8 mouse cellular contexts compared by ENCODE assay signal in genomic region chr1:88277098-88277817, GRCm38 (mm10). TPM values are rescaled to one million over a fixed set of nuclear protein-coding genes. Genes with fewer than 3 reads are reported as not detected.
DNase-seq lines count a peak whose midpoint lies in the region; ATAC-seq lines count a peak whose summit lies in the region.

TSS of gene Hjurp (minus strand) at chr1:88277633.
TSS of gene Trpm8 (plus strand) at chr1:88277661.

- no peaks in the 10 kb centered on the region for H3K9me3 ChIP-seq in intestine, embryonic 14.5 days (ENCODE audit: control insufficient read depth, low read length)

- peak within 1 kb of the TSS; percentile 49 for H3K4me2 ChIP-seq in intestine, embryonic 14.5 days (ENCODE audit: low read length)

- peak; percentile 89 for ATAC-seq in intestine, embryonic 14.5 days (replicated peaks; ENCODE audit: low FRiP score, low TSS enrichment, low read depth)

- H3K4me3 ChIP-seq in intestine, embryonic 14.5 days (ENCODE audit: low read depth, low read length): peak within 1 kb of the TSS; percentile 59

- peaks cover 24% of the 10 kb centered on the region for H3K4me1 ChIP-seq in intestine, embryonic 14.5 days (replicated peaks; ENCODE audit: control insufficient read depth, insufficient read depth, low read length)

- intact Hi-C loops in left cerebral cortex, postnatal 14 days (cut with DNase I): no loop called here

- peaks cover 37% of the 10 kb centered on the region for H3K36me3 ChIP-seq in intestine, embryonic 14.5 days (ENCODE audit: control insufficient read depth, insufficient read depth, low read length)

- H3K9ac ChIP-seq in intestine, embryonic 14.5 days (ENCODE audit: low read length): peak within 1 kb of the TSS; percentile 71

- peak within 1 kb of the TSS; percentile 79 for H3K27ac ChIP-seq in intestine, embryonic 14.5 days (ENCODE audit: low read depth)

- DNase-seq in adrenal gland, adult 18-20 months (ENCODE audit: low spot score in 2 of 2): peak; percentile 100
- peak; percentile 100 for DNase-seq in embryo, embryonic 11 days
- peak; percentile 100 for DNase-seq in gastrocnemius, postnatal 25 days
- peak; percentile 100 for DNase-seq in intestine, embryonic 14.5 days (ENCODE audit: low spot score)
- peak; percentile 100 for DNase-seq in left cerebral cortex, postnatal 14 days (ENCODE audit: low spot score in 2 of 2)
- DNase-seq in mesoderm, embryonic 11.5 days (ENCODE audit: low read depth, low spot score): peak; percentile 100
- peak; percentile 100 for DNase-seq in right cerebral cortex, postnatal 36 days (ENCODE audit: low spot score in 2 of 2)
- peak; percentile 100 for DNase-seq in yolk sac, embryonic 10.5 days (ENCODE audit: low spot score)

- no peaks in the 10 kb centered on the region for H3K27me3 ChIP-seq in intestine, embryonic 14.5 days (replicated peaks; ENCODE audit: control insufficient read depth, insufficient read depth, low read length)

- under 1% methylated on average over 50 of the region's 50 CpGs for WGBS in intestine, embryonic 14.5 days

RNA-seq across cellular contexts. Expression of gene Hjurp, which starts in this region (rescaled TPM):
- total RNA-seq in adrenal gland, adult 18-20 months (2021): 10 to 100 TPM; 21.7 to 27.4 TPM
- 1 to 10 TPM; 7.8 to 8.7 TPM for total RNA-seq in gastrocnemius, postnatal 25 days (2021)
- polyA plus RNA-seq in intestine, embryonic 14.5 days (2014; fragmentation: Nextera tagmentation; extraction: Ambion mirVana): 182 and 203 TPM in 2 replicates
- total RNA-seq in left cerebral cortex, postnatal 14 days (2021): 10 to 100 TPM; 36.8 to 38.3 TPM

RNA-seq across cellular contexts. Expression of gene Trpm8, which starts in this region (rescaled TPM):
- not detected for total RNA-seq in adrenal gland, adult 18-20 months (2021)
- not detected for total RNA-seq in gastrocnemius, postnatal 25 days (2021)
- polyA plus RNA-seq in intestine, embryonic 14.5 days (2014; fragmentation: Nextera tagmentation; extraction: Ambion mirVana): not detected in 2 replicates
- under 1 TPM; 0.61 to 0.68 TPM for total RNA-seq in left cerebral cortex, postnatal 14 days (2021)

Comparison
In these comparisons a context has a peak if more than half of its experiments do, and no peak if none do; other contexts are left out.
1. Peak in every context shown above with its lines: DNase-seq, ATAC-seq, H3K4me3 ChIP-seq and H3K27ac ChIP-seq.